Mouse (Mus musculus) intestine, postnatal 0 days (tissue): ENCODE measurements around the gene Pabpn1l. TPM values are rescaled to one million over a fixed set of nuclear protein-coding genes. Genes with fewer than 3 reads are reported as not detected.

Experiments used
- ATAC-seq: fragments of 200-750 bp; cut with Nextera tagmentation; 2 replicates; pipeline ENCODE4 v1.8.0; 2017; ENCODE audit warnings: mild to moderate bottlenecking, moderate TSS enrichment, moderate library complexity
- H3K27ac ChIP-seq: fragments of 300-500 bp; sonication (generic); 2 replicates; pipeline ENCODE4 v1.5.1; 2014; ENCODE audit warnings: mild to moderate bottlenecking, low read depth, low read length, moderate library complexity
- H3K27me3 ChIP-seq: fragments of 300-500 bp; sonication (generic); replicated peaks from 2 replicates; pipeline ENCODE4 v1.6.1; 2014; ENCODE audit warnings: low read length, mixed read lengths; ENCODE audit not compliant: control insufficient read depth, insufficient read depth
- H3K36me3 ChIP-seq: fragments of 300-500 bp; sonication (generic); 2 replicates; pipeline ENCODE4 v1.6.1; 2014; ENCODE audit warnings: mild to moderate bottlenecking, moderate library complexity; ENCODE audit not compliant: control insufficient read depth, insufficient read depth
- H3K4me1 ChIP-seq: fragments of 300-500 bp; sonication (generic); replicated peaks from 2 replicates; pipeline ENCODE4 v1.6.1; 2014; ENCODE audit warnings: antibody characterized with exemption, low read length, mixed read lengths; ENCODE audit not compliant: control insufficient read depth, insufficient read depth
- H3K4me2 ChIP-seq: fragments of 300-500 bp; sonication (generic); replicated peaks from 2 replicates; pipeline ENCODE4 v1.6.1; 2014; ENCODE audit warnings: low read depth, mild to moderate bottlenecking, moderate library complexity
- H3K4me3 ChIP-seq: fragments of 300-500 bp; sonication (generic); 2 replicates; pipeline ENCODE4 v1.5.1; 2014; ENCODE audit warnings: low read depth, low read length
- H3K9ac ChIP-seq: fragments of 300-500 bp; sonication (generic); 2 replicates; pipeline ENCODE4 v1.6.1; 2014; ENCODE audit warnings: mild to moderate bottlenecking, low read depth, low read length
- H3K9me3 ChIP-seq: fragments of 300-500 bp; sonication (generic); 2 replicates; pipeline ENCODE4 v1.6.1; 2016; ENCODE audit warnings: mixed run types; ENCODE audit not compliant: control insufficient read depth
- CTCF ChIP-seq: sonication (generic); IDR thresholded peaks from 2 replicates; pipeline ENCODE4 v1.5.1; 2016; ENCODE audit warnings: low read depth, mild to moderate bottlenecking, control low read depth, antibody characterized with exemption, moderate library complexity
- WGBS: fragments of 180-500 bp; shearing (Covaris S2); extraction: QIAGEN DNeasy Blood & Tissue Kit; methylation state at CpG from one replicate; pipeline ENCODE4 v1.1.7; 2014; 5-methylcytosine and 5-hydroxymethylcytosine counted together
- polyA plus RNA-seq: library from polyadenylated mRNA; unstranded; fragments of >200 nt; fragmentation: Nextera tagmentation; extraction: Ambion mirVana; gene quantifications from 2 replicates; pipeline ENCODE4 v1.2.1, GENCODE M21; 2015

Pabpn1l gene
- polyA plus RNA-seq, 1 experiment from 2014 or later = not detected

GRCm38 (mm10) chr8:122661138-122661537 is 38.6 kb upstream of the Pabpn1l start:
- Histone ChIP-seq H3K4me1 (no peaks in the 10 kb centered on the region), H3K27ac (no peak overlapping the region), H3K4me3 (no peak overlapping the region), H3K27me3 (no peaks in the 10 kb centered on the region), H3K9me3 (no peaks in the 10 kb centered on the region), H3K36me3 (no peaks in the 10 kb centered on the region; the same call in 1 of the 2 replicates), H3K4me2 (no peak overlapping the region), H3K9ac (no peak overlapping the region)
- peak; percentile 19; the same call in 1 of the 2 replicates for ATAC-seq
- WGBS = 57% methylated on average over 7 of the region's 7 CpGs
- no peak for TF ChIP-seq CTCF

- 79% methylated on average over 2 of the region's 2 CpGs for WGBS
- Histone ChIP-seq H3K4me2 (no peak overlapping the region), H3K4me3 (no peak overlapping the region), H3K9me3 (no peaks in the 10 kb centered on the region), H3K36me3 (no peaks in the 10 kb centered on the region; the same call in 1 of the 2 replicates), H3K27me3 (no peaks in the 10 kb centered on the region), H3K9ac (no peak overlapping the region), H3K27ac (no peak overlapping the region), H3K4me1 (no peaks in the 10 kb centered on the region)
- no peak for ATAC-seq
- TF ChIP-seq CTCF = peak; percentile 73
These were observed 37.5 kb upstream of the Pabpn1l start for GRCm38 (mm10) chr8:122660022-122660421.

- Histone ChIP-seq H3K4me1 (no peaks in the 10 kb centered on the region), H3K4me3 (no peak overlapping the region)
These were observed 36.2 kb upstream of the Pabpn1l start for GRCm38 (mm10) chr8:122658807-122659160.

GRCm38 (mm10) chr8:122658149-122658806 is 35.7 kb upstream of the Pabpn1l start:
- no peak for TF ChIP-seq CTCF
- Histone ChIP-seq H3K4me3 (no peak overlapping the region), H3K9ac (no peak overlapping the region), H3K27ac (no peak overlapping the region), H3K27me3 (no peaks in the 10 kb centered on the region), H3K4me2 (no peak overlapping the region), H3K4me1 (no peaks in the 10 kb centered on the region), H3K36me3 (no peaks in the 10 kb centered on the region; the same call in 1 of the 2 replicates), H3K9me3 (no peaks in the 10 kb centered on the region)
- WGBS = 73% methylated on average over 10 of the region's 10 CpGs
- no peak for ATAC-seq

More at GRCm38 (mm10) chr8:122658807-122659160, 36.2 kb upstream of the Pabpn1l start:
- no peak for TF ChIP-seq CTCF
- H3K4me2 ChIP-seq = no peak overlapping the region
- no peak overlapping the region for H3K9ac ChIP-seq
- WGBS = 80% methylated on average over 9 of the region's 9 CpGs
- no peaks in the 10 kb centered on the region; the same call in 1 of the 2 replicates for H3K36me3 ChIP-seq
- H3K9me3 ChIP-seq = no peaks in the 10 kb centered on the region
- ATAC-seq = no peak
- H3K27ac ChIP-seq = no peak overlapping the region
- H3K27me3 ChIP-seq = no peaks in the 10 kb centered on the region

- WGBS = 66% methylated on average over 13 of the region's 13 CpGs
- Histone ChIP-seq H3K36me3 (no peaks in the 10 kb centered on the region; the same call in 1 of the 2 replicates), H3K9me3 (no peaks in the 10 kb centered on the region), H3K27ac (no peak overlapping the region), H3K4me1 (no peaks in the 10 kb centered on the region), H3K9ac (no peak overlapping the region), H3K27me3 (no peaks in the 10 kb centered on the region), H3K4me2 (no peak overlapping the region), H3K4me3 (no peak overlapping the region)
- no peak for TF ChIP-seq CTCF
- ATAC-seq = no peak
These were observed 33.8 kb upstream of the Pabpn1l start for GRCm38 (mm10) chr8:122656056-122656999.

- ATAC-seq = no peak; the same call in 1 of the 2 replicates
- H3K27ac ChIP-seq = no peak overlapping the region
- H3K4me2 ChIP-seq = no peak overlapping the region
- H3K4me1 ChIP-seq = no peaks in the 10 kb centered on the region
- no peaks in the 10 kb centered on the region for H3K27me3 ChIP-seq
- no peaks in the 10 kb centered on the region for H3K9me3 ChIP-seq
- H3K4me3 ChIP-seq = no peak overlapping the region
- TF ChIP-seq CTCF = no peak
- H3K9ac ChIP-seq = no peak overlapping the region
- 49% methylated on average over 7 of the region's 7 CpGs for WGBS
- H3K36me3 ChIP-seq = no peaks in the 10 kb centered on the region; the same call in 1 of the 2 replicates
These were observed 32.2 kb upstream of the Pabpn1l start for GRCm38 (mm10) chr8:122654768-122655167.
